Mouse (Mus musculus): Measurements from ENCODE around the gene Polr3gl. TPM values are rescaled to one million over a fixed set of nuclear protein-coding genes. Genes with fewer than 3 reads are reported as not detected.

Polr3gl gene
- total RNA-seq, 1 experiment = 5.7 TPM

GRCm38 (mm10) chr3:96596855-96597254 is 2.9 kb upstream of the Polr3gl start:
- no peak for DNase-seq (ENCODE audit: low read depth, low spot score)

GRCm38 (mm10) chr3:96596228-96596707 is 2.3 kb upstream of the Polr3gl start, which contains the start of gene Ankrd34a:
TSS of gene Ankrd34a (plus strand) at chr3:96596636.
- in situ Hi-C loops (cut with MboI; ENCODE audit: low sequenced_read_pairs in 2 of 2, unreplicated experiment in 2 of 2) = no loop called here
- TF ChIP-seq ZNF384 (IDR thresholded peaks at IDR 0.05; ENCODE audit: low read depth, low read length) (no peak), HCFC1 (IDR thresholded peaks at IDR 0.05; ENCODE audit: borderline replicate concordance, insufficient read depth, low read length) (no peak), CHD2 (IDR thresholded peaks at IDR 0.05; ENCODE audit: low read depth, low read length) (no peak), ZC3H11A (IDR thresholded peaks at IDR 0.05; ENCODE audit: borderline replicate concordance, low read depth, low read length) (no peak), MAFK (IDR thresholded peaks at IDR 0.05; ENCODE audit: insufficient read depth, low read depth, low read length) (no peak)
- H3K4me1 ChIP-seq (ENCODE audit: control insufficient read depth in 2 of 2, insufficient read depth in 2 of 2, low read length in 2 of 2, poor library complexity in 1 of 2) = peaks cover 13 to 17% of the 10 kb centered on the region in 2 experiments
- no peak within 1 kb of the TSS for H3K27ac ChIP-seq (ENCODE audit: insufficient read depth, low read depth, low read length, poor library complexity, severe bottlenecking)
- H3K9me3 ChIP-seq (ENCODE audit: control insufficient read depth, insufficient read depth, low read depth, low read length) = no peaks in the 10 kb centered on the region
- peak within 1 kb of the TSS; percentile 65 to 71 for H3K4me3 ChIP-seq (ENCODE audit: insufficient read depth in 1 of 2, low read depth in 1 of 2, low read length in 2 of 2, poor library complexity in 1 of 2, severe bottlenecking in 1 of 2)
- no peaks in the 10 kb centered on the region for H3K36me3 ChIP-seq (ENCODE audit: control insufficient read depth, insufficient read depth, low read length, poor library complexity, severe bottlenecking)
- H3K9ac ChIP-seq (ENCODE audit: insufficient read depth, low read depth, low read length, poor library complexity, severe bottlenecking) = peak within 1 kb of the TSS; percentile 56
- no peak for DNase-seq (ENCODE audit: low read depth, low spot score)

More at GRCm38 (mm10) chr3:96596855-96597254, 2.9 kb upstream of the Polr3gl start:
- Histone ChIP-seq H3K27ac (ENCODE audit: insufficient read depth, low read depth, low read length, poor library complexity, severe bottlenecking) (no peak overlapping the region), H3K36me3 (ENCODE audit: control insufficient read depth, insufficient read depth, low read length, poor library complexity, severe bottlenecking) (no peaks in the 10 kb centered on the region), H3K9me3 (ENCODE audit: control insufficient read depth, insufficient read depth, low read depth, low read length) (no peaks in the 10 kb centered on the region), H3K4me3 (ENCODE audit: insufficient read depth in 1 of 2, low read depth in 1 of 2, low read length in 2 of 2, poor library complexity in 1 of 2, severe bottlenecking in 1 of 2) (peak overlapping the region; percentile 65 to 71), H3K9ac (ENCODE audit: insufficient read depth, low read depth, low read length, poor library complexity, severe bottlenecking) (peak overlapping the region; percentile 56; the same call in 1 of the 2 replicates), H3K4me1 (ENCODE audit: control insufficient read depth in 2 of 2, insufficient read depth in 2 of 2, low read length in 2 of 2, poor library complexity in 1 of 2) (peaks cover 13 to 17% of the 10 kb centered on the region in 2 experiments)
- no peak for TF ChIP-seq MAFK (IDR thresholded peaks at IDR 0.05; ENCODE audit: insufficient read depth, low read depth, low read length)
- no peak for TF ChIP-seq CHD2 (IDR thresholded peaks at IDR 0.05; ENCODE audit: low read depth, low read length)
- TF ChIP-seq HCFC1 (IDR thresholded peaks at IDR 0.05; ENCODE audit: borderline replicate concordance, insufficient read depth, low read length) = no peak
- TF ChIP-seq ZNF384 (IDR thresholded peaks at IDR 0.05; ENCODE audit: low read depth, low read length) = no peak
- no peak for TF ChIP-seq ZC3H11A (IDR thresholded peaks at IDR 0.05; ENCODE audit: borderline replicate concordance, low read depth, low read length)
- in situ Hi-C loops (cut with MboI; ENCODE audit: low sequenced_read_pairs in 2 of 2, unreplicated experiment in 2 of 2) = no loop called here

- Histone ChIP-seq H3K36me3 (ENCODE audit: control insufficient read depth, insufficient read depth, low read length, poor library complexity, severe bottlenecking) (no peaks in the 10 kb centered on the region), H3K4me3 (ENCODE audit: insufficient read depth in 1 of 2, low read depth in 1 of 2, low read length in 2 of 2, poor library complexity in 1 of 2, severe bottlenecking in 1 of 2) (peak overlapping the region in 1 of 2 experiments; percentile 71; a peak in 1 of 4 replicates), H3K9me3 (ENCODE audit: control insufficient read depth, insufficient read depth, low read depth, low read length) (no peaks in the 10 kb centered on the region), H3K27ac (ENCODE audit: insufficient read depth, low read depth, low read length, poor library complexity, severe bottlenecking) (no peak overlapping the region), H3K9ac (ENCODE audit: insufficient read depth, low read depth, low read length, poor library complexity, severe bottlenecking) (no peak overlapping the region), H3K4me1 (ENCODE audit: control insufficient read depth in 2 of 2, insufficient read depth in 2 of 2, low read length in 2 of 2, poor library complexity in 1 of 2) (peaks cover 13 to 17% of the 10 kb centered on the region in 2 experiments)
- no peak for DNase-seq (ENCODE audit: low read depth, low spot score)
- in situ Hi-C loops (cut with MboI; ENCODE audit: low sequenced_read_pairs in 2 of 2, unreplicated experiment in 2 of 2) = no loop called here
- TF ChIP-seq ZNF384 (IDR thresholded peaks at IDR 0.05; ENCODE audit: low read depth, low read length) = no peak
- TF ChIP-seq HCFC1 (IDR thresholded peaks at IDR 0.05; ENCODE audit: borderline replicate concordance, insufficient read depth, low read length) = no peak
- TF ChIP-seq MAFK (IDR thresholded peaks at IDR 0.05; ENCODE audit: insufficient read depth, low read depth, low read length) = no peak
- no peak for TF ChIP-seq CHD2 (IDR thresholded peaks at IDR 0.05; ENCODE audit: low read depth, low read length)
- no peak for TF ChIP-seq ZC3H11A (IDR thresholded peaks at IDR 0.05; ENCODE audit: borderline replicate concordance, low read depth, low read length)
Observed at GRCm38 (mm10) chr3:96595661-96596060, 1.7 kb upstream of the Polr3gl start.

- in situ Hi-C loops (cut with MboI; ENCODE audit: low sequenced_read_pairs in 2 of 2, unreplicated experiment in 2 of 2) = no loop called here
- Histone ChIP-seq H3K36me3 (ENCODE audit: control insufficient read depth, insufficient read depth, low read length, poor library complexity, severe bottlenecking) (no peaks in the 10 kb centered on the region), H3K9ac (ENCODE audit: insufficient read depth, low read depth, low read length, poor library complexity, severe bottlenecking) (no peak overlapping the region), H3K9me3 (ENCODE audit: control insufficient read depth, insufficient read depth, low read depth, low read length) (no peaks in the 10 kb centered on the region), H3K4me3 (ENCODE audit: insufficient read depth in 1 of 2, low read depth in 1 of 2, low read length in 2 of 2, poor library complexity in 1 of 2, severe bottlenecking in 1 of 2) (no peak overlapping the region), H3K4me1 (ENCODE audit: control insufficient read depth in 2 of 2, insufficient read depth in 2 of 2, low read length in 2 of 2, poor library complexity in 1 of 2) (peaks cover 13 to 17% of the 10 kb centered on the region in 2 experiments), H3K27ac (ENCODE audit: insufficient read depth, low read depth, low read length, poor library complexity, severe bottlenecking) (no peak overlapping the region)
- no peak for DNase-seq (ENCODE audit: low read depth, low spot score)
- no peak for TF ChIP-seq ZNF384 (IDR thresholded peaks at IDR 0.05; ENCODE audit: low read depth, low read length)
- TF ChIP-seq MAFK (IDR thresholded peaks at IDR 0.05; ENCODE audit: insufficient read depth, low read depth, low read length) = no peak
- no peak for TF ChIP-seq ZC3H11A (IDR thresholded peaks at IDR 0.05; ENCODE audit: borderline replicate concordance, low read depth, low read length)
- no peak for TF ChIP-seq CHD2 (IDR thresholded peaks at IDR 0.05; ENCODE audit: low read depth, low read length)
- no peak for TF ChIP-seq HCFC1 (IDR thresholded peaks at IDR 0.05; ENCODE audit: borderline replicate concordance, insufficient read depth, low read length)
Observed at GRCm38 (mm10) chr3:96594851-96595250, 870 bp upstream of the Polr3gl start.

All from ES-E14 (cell line).